Mouse (Mus musculus) left cerebral cortex, adult 8-10 months (tissue): ENCODE results near the gene 3110082I17Rik. TPM values are rescaled to one million over a fixed set of nuclear protein-coding genes. Genes with fewer than 3 reads are reported as not detected.

Experiments used
- DNase-seq, 2 experiments: peaks; one replicate each; pipeline ENCODE4 v3.0.0; 2022; ENCODE audit warnings: low spot score in 2 of 2
- total RNA-seq, 4 experiments: library from RNA; stranded (reverse); gene quantifications; 2 replicates each; pipeline ENCODE4 v1.2.4; 2022

The 3110082I17Rik gene
- total RNA-seq, 4 experiments from 2014 or later: 12.6 to 16.6 (median 15.2) TPM

DNA sequence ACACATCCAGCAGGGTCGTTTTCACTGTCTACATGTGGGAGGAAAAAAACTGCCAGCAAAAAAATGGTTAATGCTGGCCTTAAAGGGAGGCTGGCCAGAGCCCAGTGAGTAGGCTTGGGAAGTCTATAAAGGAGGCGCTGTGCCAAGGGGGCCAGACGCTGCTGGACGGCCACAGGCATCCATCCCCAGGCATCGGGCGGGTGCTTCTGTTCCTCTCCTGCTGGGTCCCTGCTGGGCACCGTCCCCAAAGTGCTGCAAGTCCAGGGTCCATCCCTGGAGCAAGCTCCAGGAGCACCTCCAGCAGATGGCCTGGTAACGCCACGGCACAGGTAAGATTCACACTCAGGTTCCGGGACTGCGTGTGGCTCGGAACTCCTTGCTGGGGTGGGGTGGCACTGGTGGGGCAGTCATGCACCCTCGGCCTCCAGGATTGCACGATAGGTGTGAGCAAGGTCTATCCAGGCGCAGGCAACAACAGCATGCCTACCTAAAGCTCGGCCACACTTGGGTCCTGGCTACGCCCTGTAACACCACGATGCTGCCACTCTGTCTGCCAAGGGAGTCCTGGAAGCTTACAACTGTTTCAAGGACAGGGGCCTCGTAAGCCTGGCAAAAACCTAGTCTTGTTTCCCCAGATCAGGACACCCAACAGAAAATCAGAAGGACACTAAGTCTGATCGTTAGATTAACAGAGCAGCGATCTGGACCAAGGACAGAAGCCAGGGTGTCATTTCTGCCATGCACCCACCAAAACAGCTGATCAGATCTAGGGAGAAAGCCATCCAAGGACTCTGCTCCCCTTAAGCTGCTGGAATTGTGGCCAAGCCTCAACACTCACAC, 37.1 kb downstream of the 3110082I17Rik start, which contains the start of gene Gper1:
Gene Gper1 (plus strand): TSS at position 126 of the 840 bp plus-strand sequence.
- no peak for DNase-seq

DNA sequence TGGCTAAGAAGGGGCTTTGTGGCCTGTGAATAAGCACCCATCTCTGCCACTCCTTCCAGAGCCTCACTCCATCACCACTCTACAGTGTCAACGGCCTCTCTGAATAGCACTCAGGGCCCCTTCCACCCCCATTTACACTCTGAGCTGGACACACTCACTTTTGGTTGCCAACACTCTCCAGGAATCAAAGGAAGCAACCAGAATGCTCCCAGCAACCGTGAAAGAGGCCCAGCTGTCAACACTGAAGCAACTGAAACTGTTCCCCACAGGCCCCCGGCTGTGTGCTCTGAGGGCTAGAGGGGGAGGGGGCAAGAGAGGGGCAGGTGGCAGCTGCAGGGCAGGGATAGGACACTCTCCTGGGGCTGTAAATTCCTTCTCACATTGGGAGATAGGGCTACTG, 41.7 kb downstream of the 3110082I17Rik start:
- no peak for DNase-seq

DNA sequence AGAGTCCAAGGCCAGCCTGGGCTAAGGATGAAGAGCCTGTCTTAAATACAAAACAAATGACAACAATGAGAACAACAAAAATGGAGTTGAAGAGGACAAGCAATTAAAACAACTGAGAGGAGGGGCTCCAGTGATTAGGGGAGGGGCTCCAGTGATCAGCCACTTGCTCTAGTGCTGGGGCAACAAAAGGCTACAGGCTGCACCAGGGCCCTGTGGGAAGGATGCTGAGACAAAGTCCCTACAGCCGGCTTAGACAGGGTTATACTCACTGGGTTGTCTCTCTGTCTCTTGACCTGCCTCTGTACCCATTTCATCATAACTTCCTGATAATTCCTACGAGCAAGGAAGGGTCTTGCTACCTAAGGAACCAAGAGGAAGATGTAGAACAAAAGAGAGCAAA, 42.2 kb downstream of the 3110082I17Rik start:
- no peak for DNase-seq

DNA sequence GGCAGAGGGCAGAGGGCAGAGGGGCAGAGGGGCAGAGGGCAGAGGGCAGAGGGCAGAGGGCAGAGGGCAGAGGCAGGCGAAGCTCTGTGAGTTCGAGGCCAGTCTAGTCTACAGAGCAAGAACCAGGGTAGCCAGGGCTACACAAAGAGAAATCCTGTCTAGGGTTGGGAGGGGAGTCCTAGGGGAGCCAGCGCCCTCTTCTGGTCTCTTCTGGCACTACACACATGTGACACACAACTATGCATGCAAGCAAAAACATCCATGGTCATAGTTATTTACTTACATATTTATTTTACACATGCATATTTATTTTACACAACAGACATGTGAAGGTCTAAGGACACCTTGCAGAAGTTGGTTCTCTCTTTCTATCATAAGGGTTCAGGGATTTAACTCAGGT, 42.8 kb downstream of the 3110082I17Rik start:
- DNase-seq: no peak

GRCm38 (mm10) chr5:139416942-139417341, 43.4 kb downstream of the 3110082I17Rik start:
- no peak for DNase-seq

- DNase-seq: no peak
Measured at GRCm38 (mm10) chr5:139415001-139415400, 45.3 kb downstream of the 3110082I17Rik start.

- DNase-seq: no peak
Measured at GRCm38 (mm10) chr5:139413545-139413944, 46.8 kb downstream of the 3110082I17Rik start.

GRCm38 (mm10) chr5:139411665-139412314, 48.5 kb downstream of the 3110082I17Rik start:
- no peak for DNase-seq

- no peak for DNase-seq
Measured at GRCm38 (mm10) chr5:139411117-139411516, 49.2 kb downstream of the 3110082I17Rik start.

DNA sequence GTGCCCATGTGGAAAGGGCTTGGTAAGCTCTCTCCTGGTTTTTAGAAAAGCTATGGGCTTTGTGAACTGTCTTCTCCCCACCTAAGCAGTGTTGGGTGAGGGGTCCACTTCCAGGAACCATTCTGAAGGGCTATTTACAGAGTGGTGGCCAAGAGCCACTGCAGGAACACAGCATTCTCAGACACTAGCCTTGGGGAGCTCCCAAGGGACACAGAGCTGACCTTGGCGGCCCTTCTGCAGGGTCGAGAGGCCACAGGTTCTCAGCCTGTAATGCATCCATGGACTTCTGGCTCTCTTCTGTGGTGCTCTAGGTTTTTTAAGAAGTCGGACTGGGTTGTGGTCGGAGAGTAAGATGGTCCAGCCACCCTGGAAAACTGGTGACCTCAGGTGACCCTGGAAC, 50.3 kb downstream of the 3110082I17Rik start:
- DNase-seq: no peak

GRCm38 (mm10) chr5:139409412-139409811, 50.9 kb downstream of the 3110082I17Rik start:
- no peak for DNase-seq

DNA sequence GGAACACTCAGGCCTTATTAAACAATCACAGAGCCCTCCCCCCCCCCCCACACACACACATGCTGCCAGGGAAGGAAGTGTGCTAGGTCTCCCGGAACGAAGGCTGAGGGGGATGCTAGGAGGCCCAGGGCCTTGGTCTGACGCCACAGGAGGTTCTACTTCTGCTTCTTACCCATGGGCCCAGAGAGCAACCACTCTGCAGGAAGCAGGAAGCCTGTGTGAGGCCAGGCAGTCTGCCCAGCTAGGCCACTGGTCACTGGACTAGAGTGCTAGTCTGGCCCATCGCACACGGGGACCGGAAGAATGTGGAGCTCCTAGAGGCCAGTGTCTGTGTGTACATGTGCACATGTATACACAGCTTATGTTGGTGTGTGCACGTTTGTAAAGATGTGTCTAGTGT, 51.8 kb downstream of the 3110082I17Rik start:
- no peak for DNase-seq

- no peak for DNase-seq
Measured at GRCm38 (mm10) chr5:139407121-139407885, 53.0 kb downstream of the 3110082I17Rik start.

- no peak for DNase-seq
Measured at GRCm38 (mm10) chr5:139405953-139406352, 54.4 kb downstream of the 3110082I17Rik start.

GRCm38 (mm10) chr5:139405478-139405877, 54.8 kb downstream of the 3110082I17Rik start:
- no peak for DNase-seq

DNA sequence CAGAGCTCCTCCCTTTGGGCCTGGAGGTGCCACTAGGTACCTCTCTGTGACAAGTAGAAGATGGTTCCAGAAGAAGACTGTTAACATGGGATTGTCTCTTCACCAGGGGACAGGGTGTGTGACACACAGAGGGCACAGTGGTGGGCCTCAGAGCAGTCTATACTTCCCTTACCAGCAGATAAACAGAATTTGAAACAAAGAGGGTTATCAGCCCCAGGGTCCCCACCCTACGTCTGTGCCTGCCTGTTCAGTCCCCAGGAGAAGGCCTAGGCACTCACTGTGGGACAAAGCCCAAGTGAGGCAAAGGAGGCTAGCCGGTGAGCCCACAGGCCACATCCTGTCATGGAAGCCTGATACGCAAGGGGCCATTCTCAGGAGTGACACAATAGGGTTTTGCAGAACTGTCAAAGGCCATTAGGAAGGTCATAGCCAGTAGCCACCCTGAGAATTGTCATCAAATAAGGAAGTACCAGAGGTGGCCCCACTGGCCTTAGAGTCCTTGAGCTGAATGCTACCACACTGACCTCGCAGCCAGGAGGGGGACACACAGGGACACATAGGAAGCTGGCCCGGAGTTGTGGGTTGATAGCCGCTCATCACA, 55.4 kb downstream of the 3110082I17Rik start, which contains the start of gene C130050O18Rik:
Gene C130050O18Rik (plus strand): TSS at position 480 of the 601 bp plus-strand sequence.
- no peak for DNase-seq

GRCm38 (mm10) chr5:139403692-139404260, 56.6 kb downstream of the 3110082I17Rik start:
- DNase-seq: no peak

DNA sequence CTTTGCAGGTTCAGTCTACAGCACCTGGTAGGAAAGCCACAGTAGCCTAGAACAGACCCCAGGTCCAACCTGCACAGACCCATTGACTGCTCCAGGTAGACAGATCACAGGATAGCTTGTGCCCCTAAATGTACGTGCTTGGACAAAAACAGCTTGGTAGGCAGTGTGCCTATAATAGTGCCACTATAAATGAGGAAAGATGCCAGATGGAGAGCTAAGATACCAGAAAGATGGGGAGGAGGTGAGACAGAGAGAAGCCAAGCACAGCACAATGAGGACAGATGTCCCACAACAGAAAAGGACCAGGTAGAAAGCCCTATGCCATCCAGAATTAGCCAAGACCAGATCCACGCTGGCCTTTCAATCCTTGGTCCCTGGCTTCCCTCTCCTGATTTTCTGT, 58.2 kb downstream of the 3110082I17Rik start:
- DNase-seq: no peak

GRCm38 (mm10) chr5:139399991-139400390, 60.3 kb downstream of the 3110082I17Rik start:
- DNase-seq: no peak

- no peak for DNase-seq
Measured at GRCm38 (mm10) chr5:139398786-139399185, 61.5 kb downstream of the 3110082I17Rik start.
